10 mouse cellular contexts compared by ENCODE assay signal in the genomic region with DNA sequence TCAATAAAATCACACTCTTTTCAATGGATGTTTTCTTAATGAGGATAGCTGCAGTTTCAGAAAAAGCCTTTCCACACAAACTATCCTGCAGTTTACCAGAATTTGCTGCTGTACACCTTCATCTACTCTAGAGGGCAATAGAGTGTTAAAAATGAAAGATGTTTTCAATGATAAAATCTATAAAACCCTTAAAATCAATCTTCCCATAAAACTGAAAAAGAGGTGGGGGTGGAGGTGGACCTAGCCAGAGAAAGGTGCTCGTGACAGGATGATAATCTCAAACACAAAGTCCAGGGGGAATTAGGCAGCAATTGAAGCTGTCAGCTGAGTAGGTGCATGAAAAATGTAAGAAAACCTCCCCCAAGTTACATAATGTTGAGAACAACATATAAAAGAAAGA.
DNase-seq lines count a peak whose midpoint lies in the region; ATAC-seq and TF ChIP-seq lines count a peak whose summit lies in the region.
"Had no signal": no experiment of that assay in that cellular context is flagged by ENCODE, and none has a peak within 500 bp of the region (broad histone marks: within the 10 kb centered on the region; RNA-seq: fewer than 3 reads in every experiment).

No protein-coding gene starts in this region.

- H3K36me3 ChIP-seq in hindbrain, embryonic 11.5 days (ENCODE audit: control insufficient read depth, insufficient read depth, low read length), result no peaks in the 10 kb centered on the region
- no peaks in the 10 kb centered on the region for H3K36me3 ChIP-seq in hindbrain, embryonic 13.5 days
- no peaks in the 10 kb centered on the region for H3K36me3 ChIP-seq in hindbrain, postnatal 0 days (ENCODE audit: insufficient read depth, low read length)
- H3K36me3 ChIP-seq in kidney, embryonic 16.5 days (ENCODE audit: insufficient read depth, low read length), result no peaks in the 10 kb centered on the region
- H3K36me3 ChIP-seq: hindbrain, embryonic 15.5 days had no signal

- H3K4me1 ChIP-seq in hindbrain, embryonic 11.5 days (replicated peaks; ENCODE audit: control insufficient read depth, insufficient read depth, low read length), result no peaks in the 10 kb centered on the region
- H3K4me1 ChIP-seq in hindbrain, embryonic 13.5 days (replicated peaks), result peaks cover 7% of the 10 kb centered on the region
- no peaks in the 10 kb centered on the region for H3K4me1 ChIP-seq in hindbrain, postnatal 0 days (ENCODE audit: insufficient read depth, low read length)
- no peaks in the 10 kb centered on the region for H3K4me1 ChIP-seq in kidney, embryonic 16.5 days (ENCODE audit: insufficient read depth, low read length)

- TF ChIP-seq CTCF in hindbrain, postnatal 0 days (IDR thresholded peaks at IDR 0.05; ENCODE audit: low read depth), result peak; percentile 76

- H3K27ac ChIP-seq in hindbrain, embryonic 11.5 days (ENCODE audit: low read depth, low read length), result no peak overlapping the region
- H3K27ac ChIP-seq in hindbrain, embryonic 13.5 days, result no peak overlapping the region
- H3K27ac ChIP-seq in hindbrain, postnatal 0 days, result no peak overlapping the region
- no peak overlapping the region for H3K27ac ChIP-seq in kidney, embryonic 16.5 days (ENCODE audit: low read length)
- H3K27ac ChIP-seq: hindbrain, embryonic 15.5 days had no signal

- H3K4me2 ChIP-seq in hindbrain, embryonic 11.5 days (replicated peaks; ENCODE audit: low read depth, low read length), result no peak overlapping the region
- H3K4me2 ChIP-seq in hindbrain, embryonic 13.5 days, result no peak overlapping the region
- no peak overlapping the region for H3K4me2 ChIP-seq in hindbrain, postnatal 0 days (ENCODE audit: low read depth, low read length)
- no peak overlapping the region for H3K4me2 ChIP-seq in kidney, embryonic 16.5 days (replicated peaks; ENCODE audit: low read depth, low read length)
- H3K4me2 ChIP-seq: hindbrain, embryonic 15.5 days had no signal

- H3K27me3 ChIP-seq in hindbrain, embryonic 11.5 days (ENCODE audit: control insufficient read depth, insufficient read depth, low read length), result no peaks in the 10 kb centered on the region
- no peaks in the 10 kb centered on the region for H3K27me3 ChIP-seq in hindbrain, embryonic 13.5 days
- H3K27me3 ChIP-seq in hindbrain, postnatal 0 days (ENCODE audit: insufficient read depth, low read length), result no peaks in the 10 kb centered on the region
- no peaks in the 10 kb centered on the region for H3K27me3 ChIP-seq in kidney, embryonic 16.5 days (ENCODE audit: insufficient read depth, low read length)
- H3K27me3 ChIP-seq: hindbrain, embryonic 15.5 days had no signal

- 22% methylated on average over 1 of the region's 1 CpGs for WGBS in hindbrain, embryonic 11.5 days
- 0% methylated on average over 1 of the region's 1 CpGs for WGBS in hindbrain, embryonic 13.5 days
- 4% methylated on average over 1 of the region's 1 CpGs for WGBS in hindbrain, postnatal 0 days
- 13% methylated on average over 1 of the region's 1 CpGs for WGBS in kidney, embryonic 16.5 days

- peak; percentile 35 for ATAC-seq in hindbrain, embryonic 11.5 days (ENCODE audit: low FRiP score)
- no peak for ATAC-seq in hindbrain, embryonic 13.5 days (ENCODE audit: low FRiP score)
- ATAC-seq in hindbrain, postnatal 0 days, result no peak
- ATAC-seq in kidney, embryonic 16.5 days (ENCODE audit: low FRiP score, low TSS enrichment), result no peak

- H3K4me3 ChIP-seq in hindbrain, embryonic 11.5 days (ENCODE audit: low read depth, low read length), result no peak overlapping the region
- no peak overlapping the region for H3K4me3 ChIP-seq in hindbrain, embryonic 13.5 days
- H3K4me3 ChIP-seq in hindbrain, postnatal 0 days (ENCODE audit: low read length), result no peak overlapping the region
- H3K4me3 ChIP-seq in kidney, embryonic 16.5 days (ENCODE audit: low read length), result no peak overlapping the region
- H3K4me3 ChIP-seq: hindbrain, embryonic 15.5 days; myocyte had no signal

- H3K9ac ChIP-seq in hindbrain, embryonic 11.5 days (ENCODE audit: low read depth, low read length), result no peak overlapping the region
- H3K9ac ChIP-seq in hindbrain, embryonic 13.5 days, result no peak overlapping the region
- no peak overlapping the region for H3K9ac ChIP-seq in hindbrain, postnatal 0 days (replicated peaks; ENCODE audit: low read length)
- H3K9ac ChIP-seq in kidney, embryonic 16.5 days (replicated peaks; ENCODE audit: low read length), result no peak overlapping the region
- H3K9ac ChIP-seq: hindbrain, embryonic 15.5 days had no signal

- no peaks in the 10 kb centered on the region for H3K9me3 ChIP-seq in hindbrain, embryonic 11.5 days (ENCODE audit: control insufficient read depth, low read length)
- no peaks in the 10 kb centered on the region for H3K9me3 ChIP-seq in hindbrain, embryonic 13.5 days
- no peaks in the 10 kb centered on the region for H3K9me3 ChIP-seq in hindbrain, postnatal 0 days (ENCODE audit: low read length)
- H3K9me3 ChIP-seq in kidney, embryonic 16.5 days (ENCODE audit: low read length), result no peaks in the 10 kb centered on the region
- H3K9me3 ChIP-seq: hindbrain, embryonic 15.5 days had no signal

- peak; percentile 35 for DNase-seq in hindbrain, embryonic 11.5 days (ENCODE audit: low spot score)
- peak; percentile 1 to 2 for DNase-seq in B cell, adult 2 months
- peak; percentile 28 for DNase-seq in adipocyte (ENCODE audit: low spot score)
- DNase-seq in hindbrain, postnatal 0 days (ENCODE audit: low spot score), result peak; percentile 78
- peak; percentile 47 for DNase-seq in retina, postnatal 1 day
- DNase-seq in spleen, adult 12 weeks (ENCODE audit: low spot score), result no peak
